Mouse (Mus musculus) E14TG2a.4 (cell line): ENCODE results near the gene Dynll1.

Experiments used
- CTCF ChIP-seq: conservative IDR thresholded peaks from 2 replicates; pipeline ENCODE4 v1.5.1; 2014; ENCODE audit warnings: low read length
- NANOG ChIP-seq: IDR thresholded peaks from 2 replicates; pipeline ENCODE4 v1.6.1; 2014; ENCODE audit warnings: borderline replicate concordance, low read length, mixed read lengths
- POU5F1 ChIP-seq: IDR thresholded peaks from 2 replicates; pipeline ENCODE4 v1.6.1; 2014; ENCODE audit warnings: low read length, borderline replicate concordance

DNA sequence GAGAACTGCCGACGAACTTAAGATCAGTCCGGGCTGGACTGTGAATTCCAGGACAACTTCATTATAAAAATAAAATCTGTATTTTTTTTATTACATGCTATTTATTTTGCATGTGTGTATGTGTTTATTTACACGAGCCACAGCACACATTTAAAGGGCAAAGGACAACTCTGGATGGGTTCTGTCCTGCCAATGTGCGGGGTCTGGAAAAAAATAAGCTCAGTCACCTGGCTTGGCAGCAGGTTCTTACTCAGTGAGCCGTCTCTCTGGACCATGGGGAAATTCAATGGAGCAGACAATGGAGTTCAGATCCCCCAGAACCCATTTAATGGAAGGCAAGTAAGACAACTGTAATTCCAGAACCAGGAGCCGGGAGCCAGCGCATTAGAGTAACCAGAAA, 39.7 kb downstream of the Dynll1 start:
- TF ChIP-seq CTCF (no peak), NANOG (no peak), POU5F1 (no peak)
